Mouse (Mus musculus) heart, embryonic 14.5 days (tissue): ENCODE data around the gene Iqcd. TPM values are rescaled to one million over a fixed set of nuclear protein-coding genes. Genes with fewer than 3 reads are reported as not detected.
A peak's percentile ranks its signal among the peaks of the same experiment; 100 is the strongest.

Experiments used
- ATAC-seq: fragments of 200-750 bp; cut with Nextera tagmentation; 2 replicates; pipeline ENCODE4 v1.8.0; 2017; ENCODE audit warnings: low read depth, moderate TSS enrichment; ENCODE audit not compliant: insufficient number of reproducible peaks, insufficient read depth, low FRiP score
- H3K27ac ChIP-seq, 2 experiments: fragments of 200-500 bp in 1 of 2; fragments of 300-500 bp in 1 of 2; sonication (generic) in 1 of 2; replicated peaks in 1 of 2; 2 replicates each; pipeline ENCODE4 v1.5.1; 2012 to 2014; ENCODE audit warnings: low read depth in 2 of 2, low read length in 2 of 2, control low read depth in 1 of 2, mild to moderate bottlenecking in 1 of 2, mixed read lengths in 1 of 2; ENCODE audit not compliant: control insufficient read depth in 1 of 2, insufficient read depth in 1 of 2
- H3K27me3 ChIP-seq: fragments of 300-500 bp; sonication (generic); 2 replicates; pipeline ENCODE4 v1.6.1; 2014; ENCODE audit warnings: mild to moderate bottlenecking, low read length, control low read depth; ENCODE audit not compliant: control insufficient read depth, insufficient read depth
- H3K36me3 ChIP-seq: fragments of 300-500 bp; sonication (generic); 2 replicates; pipeline ENCODE4 v1.6.1; 2014; ENCODE audit warnings: mild to moderate bottlenecking, control low read depth, low read length, mixed read lengths; ENCODE audit not compliant: control insufficient read depth, insufficient read depth
- H3K4me1 ChIP-seq, 2 experiments: fragments of 200-500 bp in 1 of 2; fragments of 300-500 bp in 1 of 2; sonication (generic) in 1 of 2; 2 replicates each; pipeline ENCODE4 v1.6.1; 2012 to 2014; ENCODE audit warnings: low read length in 2 of 2, control low read depth in 1 of 2, mixed read lengths in 1 of 2; ENCODE audit not compliant: control insufficient read depth in 2 of 2, insufficient read depth in 2 of 2
- H3K4me2 ChIP-seq: fragments of 300-500 bp; sonication (generic); 2 replicates; pipeline ENCODE4 v1.6.1; 2014; ENCODE audit warnings: mild to moderate bottlenecking, low read length
- H3K4me3 ChIP-seq, 2 experiments: fragments of 200-500 bp in 1 of 2; fragments of 300-500 bp in 1 of 2; sonication (generic) in 1 of 2; 2 replicates each; pipeline ENCODE4 v1.5.1; 2012 to 2014; ENCODE audit warnings: low read length in 2 of 2, mild to moderate bottlenecking in 2 of 2, control low read depth in 1 of 2, low read depth in 1 of 2, moderate library complexity in 1 of 2; ENCODE audit not compliant: control insufficient read depth in 1 of 2, insufficient read depth in 1 of 2
- H3K9ac ChIP-seq: fragments of 300-500 bp; sonication (generic); 2 replicates; pipeline ENCODE4 v1.6.1; 2014; ENCODE audit warnings: mild to moderate bottlenecking, low read length
- H3K9me3 ChIP-seq: fragments of 300-500 bp; sonication (generic); 2 replicates; pipeline ENCODE4 v1.6.1; 2016; ENCODE audit warnings: low read length, control low read depth; ENCODE audit not compliant: control insufficient read depth
- WGBS: fragments of 180-500 bp; shearing (Covaris S2); extraction: QIAGEN DNeasy Blood & Tissue Kit; methylation state at CpG from one replicate; pipeline ENCODE4 v1.1.7; 2014; 5-methylcytosine and 5-hydroxymethylcytosine counted together
- polyA plus RNA-seq: library from polyadenylated mRNA; unstranded; fragments of >200 nt; fragmentation: Nextera tagmentation; extraction: Ambion mirVana; gene quantifications from 2 replicates; pipeline ENCODE4 v1.2.1, GENCODE M21; 2014

The Iqcd gene
- polyA plus RNA-seq, 1 experiment from 2014 or later: 0.43 TPM

DNA sequence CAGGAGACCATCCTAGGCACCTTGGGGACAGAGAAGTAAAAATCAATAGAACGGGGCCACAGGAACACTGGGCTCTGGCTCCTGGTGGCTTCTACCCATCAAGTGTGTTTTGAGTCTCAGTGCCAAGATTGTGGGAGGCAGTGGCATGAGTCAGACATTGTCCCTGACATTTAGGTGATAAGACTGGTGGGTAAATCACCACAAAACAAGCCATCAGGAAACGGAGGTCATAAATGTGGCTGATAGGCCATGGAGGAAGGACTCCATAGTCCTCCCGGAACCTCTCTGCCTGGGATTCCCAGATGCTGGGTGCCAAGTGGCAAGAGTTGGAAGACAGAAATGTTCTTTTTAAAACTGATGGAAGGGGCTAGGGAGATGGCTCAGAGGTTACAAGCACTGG is 55.4 kb downstream of the Iqcd start:
- no peak for ATAC-seq
- no peak overlapping the region for H3K4me2 ChIP-seq
- peaks cover 13 to 17% of the 10 kb centered on the region in 2 experiments for H3K4me1 ChIP-seq
- H3K4me3 ChIP-seq: no peak overlapping the region
- no peak overlapping the region for H3K9ac ChIP-seq
- 56% methylated on average over 3 of the region's 3 CpGs for WGBS
- no peaks in the 10 kb centered on the region for H3K36me3 ChIP-seq
- no peaks in the 10 kb centered on the region for H3K9me3 ChIP-seq
- H3K27ac ChIP-seq: no peak overlapping the region
- H3K27me3 ChIP-seq: peaks cover 15% of the 10 kb centered on the region

GRCm38 (mm10) chr5:120645851-120646250 is 57.0 kb downstream of the Iqcd start:
- no peaks in the 10 kb centered on the region for H3K9me3 ChIP-seq
- H3K4me1 ChIP-seq: peaks cover 14 to 20% of the 10 kb centered on the region in 2 experiments
- no peak overlapping the region for H3K4me3 ChIP-seq
- 54% methylated on average over 6 of the region's 6 CpGs for WGBS
- no peaks in the 10 kb centered on the region for H3K36me3 ChIP-seq
- no peak overlapping the region for H3K9ac ChIP-seq
- H3K4me2 ChIP-seq: no peak overlapping the region
- H3K27ac ChIP-seq: no peak overlapping the region
- ATAC-seq: no peak
- H3K27me3 ChIP-seq: peaks cover 31% of the 10 kb centered on the region

DNA sequence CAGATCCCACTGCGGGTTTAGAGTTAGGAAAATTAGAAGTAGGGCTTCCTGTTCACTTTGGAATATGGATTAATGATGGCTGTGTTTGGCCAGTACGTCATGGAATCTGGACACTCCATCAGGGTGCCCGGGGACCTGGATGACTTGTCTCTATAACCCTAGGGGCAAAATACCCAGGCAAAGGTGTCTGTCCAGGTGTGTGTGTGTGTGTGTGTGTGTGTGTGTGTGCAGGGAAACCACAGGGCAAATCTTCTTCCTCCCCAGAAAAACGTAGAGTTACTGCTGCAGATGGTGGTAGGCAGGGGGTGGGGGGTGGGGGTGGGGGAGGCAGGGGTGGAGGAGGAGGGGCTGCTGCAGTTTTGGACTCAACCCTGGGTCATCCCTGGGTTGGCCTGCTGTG is 58.5 kb downstream of the Iqcd start:
- Histone ChIP-seq H3K27ac (no peak overlapping the region), H3K4me2 (no peak overlapping the region), H3K9me3 (no peaks in the 10 kb centered on the region), H3K4me1 (peaks cover 14 to 20% of the 10 kb centered on the region in 2 experiments), H3K27me3 (peaks cover 39% of the 10 kb centered on the region), H3K9ac (no peak overlapping the region), H3K36me3 (no peaks in the 10 kb centered on the region), H3K4me3 (no peak overlapping the region)
- 71% methylated on average over 3 of the region's 4 CpGs for WGBS
- ATAC-seq: no peak

DNA sequence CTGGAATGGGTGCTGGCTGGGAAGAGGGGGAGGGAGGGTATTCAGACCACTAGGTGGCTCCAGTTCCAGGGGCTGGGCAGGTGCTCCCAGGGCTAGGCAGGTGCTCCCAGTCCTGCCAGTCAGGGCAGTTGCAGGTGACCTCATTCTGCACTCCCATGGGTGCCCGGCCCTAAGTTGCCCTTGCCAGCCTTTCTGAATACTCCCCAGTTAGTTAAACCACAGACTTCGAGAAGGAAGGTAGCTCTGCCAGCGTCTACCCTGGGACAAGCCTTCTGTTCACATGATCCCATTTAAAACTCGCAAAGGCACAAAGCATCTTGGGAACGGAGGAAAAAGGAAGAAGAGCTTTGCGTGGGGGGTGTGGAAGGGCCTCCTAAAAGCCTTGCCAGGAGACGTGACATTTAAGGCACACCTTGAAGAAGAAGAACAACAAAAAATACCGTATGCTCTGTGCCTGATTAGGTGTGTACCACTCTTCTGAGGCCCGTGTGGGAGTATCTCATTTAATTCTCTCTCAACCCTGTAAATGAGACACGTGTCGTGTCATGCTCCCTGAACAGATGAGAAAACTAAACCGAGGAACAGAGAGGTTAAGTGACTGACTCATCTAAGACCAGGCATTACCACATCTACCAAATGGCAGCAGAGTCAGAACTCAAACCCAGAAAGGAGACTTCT is 59.1 kb downstream of the Iqcd start:
- H3K4me2 ChIP-seq: peak overlapping the region; percentile 69

DNA sequence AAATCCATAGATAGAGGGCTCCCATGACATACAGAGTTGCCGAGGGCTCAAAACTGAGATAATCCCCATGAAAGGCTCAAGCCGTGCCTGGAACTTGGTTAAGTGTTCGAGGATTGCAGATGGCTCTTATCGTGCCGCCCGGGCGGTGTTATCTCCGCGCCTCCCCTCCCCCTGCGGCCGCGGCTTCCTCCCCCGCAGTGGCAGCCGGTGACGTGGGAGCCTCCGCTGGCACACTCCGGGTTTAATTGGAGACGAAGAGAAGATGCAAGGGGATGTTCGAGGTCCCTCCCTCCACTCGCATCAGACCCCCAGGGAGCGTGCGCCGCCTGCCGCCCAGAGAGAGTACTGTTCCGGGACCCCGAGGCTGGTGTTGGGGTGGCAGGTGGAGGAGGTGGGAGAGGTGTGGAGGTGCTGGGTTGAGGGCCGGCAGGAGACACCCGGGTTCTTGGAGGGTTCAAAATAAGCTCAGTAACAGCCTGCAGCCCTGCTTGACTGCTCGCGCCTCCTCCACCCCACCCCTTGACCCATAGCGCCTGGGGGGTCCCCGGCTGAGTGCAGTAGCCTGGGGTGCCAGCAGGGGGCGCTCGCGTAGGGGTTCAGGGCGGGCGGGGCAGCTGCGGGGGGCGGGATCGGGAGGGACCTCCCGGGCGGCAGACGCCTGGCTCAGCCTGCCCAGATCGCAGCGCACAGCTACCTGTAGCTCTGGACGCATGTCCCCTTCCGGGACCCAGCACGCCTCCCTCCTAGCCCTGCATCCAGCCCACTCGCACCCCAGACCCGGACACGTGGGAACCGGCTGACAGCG is 60.0 kb downstream of the Iqcd start, which contains the start of gene Rasal1:
Rasal1 (plus strand) TSS at position 244 of the 805 bp plus-strand sequence.
- Histone ChIP-seq H3K27me3 (peaks cover 42% of the 10 kb centered on the region), H3K9ac (peak within 1 kb of the TSS; percentile 44), H3K4me1 (peaks cover 8 to 18% of the 10 kb centered on the region in 2 experiments)

More for the DNA sequence above, 59.1 kb downstream of the Iqcd start:
- Histone ChIP-seq H3K9ac (no peak overlapping the region; the same call in 1 of the 2 replicates), H3K36me3 (no peaks in the 10 kb centered on the region), H3K4me1 (peaks cover 14 to 20% of the 10 kb centered on the region in 2 experiments), H3K4me3 (peak overlapping the region in 1 of 2 experiments; percentile 34; a peak in 1 of 4 replicates), H3K27ac (no peak overlapping the region), H3K27me3 (peaks cover 42% of the 10 kb centered on the region), H3K9me3 (no peaks in the 10 kb centered on the region)
- ATAC-seq: no peak
- WGBS: 29% methylated on average over 12 of the region's 12 CpGs

GRCm38 (mm10) chr5:120649374-120649933 is 60.6 kb downstream of the Iqcd start:
- no peak overlapping the region for H3K9ac ChIP-seq
- H3K36me3 ChIP-seq: no peaks in the 10 kb centered on the region
- H3K4me1 ChIP-seq: peaks cover 5 to 14% of the 10 kb centered on the region in 2 experiments
- peaks cover 42% of the 10 kb centered on the region for H3K27me3 ChIP-seq
- peak; percentile 28; the same call in 1 of the 2 replicates for ATAC-seq
- H3K9me3 ChIP-seq: no peaks in the 10 kb centered on the region
- no peak overlapping the region for H3K27ac ChIP-seq
- peak overlapping the region; percentile 22 to 34 for H3K4me3 ChIP-seq
- 4% methylated on average over 21 of the region's 21 CpGs for WGBS
- peak overlapping the region; percentile 69 for H3K4me2 ChIP-seq

More for the DNA sequence above, 60.0 kb downstream of the Iqcd start, which contains the start of gene Rasal1:
- H3K4me3 ChIP-seq: peak within 1 kb of the TSS; percentile 32 to 34
- ATAC-seq: 0 out of 2 replicates have a peak, but pooled peaks have one; percentile 19
- 1% methylated on average over 53 of the region's 53 CpGs for WGBS
- H3K9me3 ChIP-seq: no peaks in the 10 kb centered on the region
- no peaks in the 10 kb centered on the region for H3K36me3 ChIP-seq
- H3K27ac ChIP-seq: no peak within 1 kb of the TSS
- H3K4me2 ChIP-seq: peak within 1 kb of the TSS; percentile 69

DNA sequence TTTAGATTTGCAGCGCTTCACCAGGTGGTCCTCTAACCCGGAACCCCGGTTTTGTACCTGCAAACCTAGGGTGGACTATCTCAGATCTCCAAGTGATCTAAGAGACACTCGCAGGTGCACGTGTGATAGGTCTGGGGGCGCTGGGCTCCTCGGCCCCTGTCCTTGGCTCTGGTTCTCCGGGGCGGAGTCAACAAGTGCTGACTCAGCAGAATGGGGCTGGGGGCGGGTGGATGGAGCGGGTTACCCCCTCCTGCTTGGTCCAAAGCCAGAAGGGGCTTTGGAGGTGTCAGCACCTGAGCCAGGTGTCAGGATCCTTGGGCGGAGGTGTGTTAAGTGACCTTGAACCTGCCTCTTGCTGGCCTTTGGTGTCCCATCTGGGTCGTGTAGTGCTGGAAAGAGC is 61.1 kb downstream of the Iqcd start:
- Histone ChIP-seq H3K4me2 (no peak overlapping the region), H3K27ac (no peak overlapping the region), H3K27me3 (peaks cover 42% of the 10 kb centered on the region), H3K4me3 (no peak overlapping the region), H3K36me3 (no peaks in the 10 kb centered on the region), H3K4me1 (peaks cover 5 to 14% of the 10 kb centered on the region in 2 experiments), H3K9me3 (no peaks in the 10 kb centered on the region), H3K9ac (no peak overlapping the region)
- no peak for ATAC-seq
- WGBS: 21% methylated on average over 13 of the region's 13 CpGs
